Mouse (Mus musculus) embryo, embryonic 10 days (tissue): ENCODE data around the gene Zfp706.

Source experiments
- DNase-seq: peaks from one replicate; pipeline ENCODE4 v3.0.0-alpha.2; 2015; ENCODE audit warnings: low spot score

Gene Zfp706

GRCm38 (mm10) chr15:36977823-36978222, 29.8 kb downstream of the Zfp706 start:
- no peak for DNase-seq

DNA sequence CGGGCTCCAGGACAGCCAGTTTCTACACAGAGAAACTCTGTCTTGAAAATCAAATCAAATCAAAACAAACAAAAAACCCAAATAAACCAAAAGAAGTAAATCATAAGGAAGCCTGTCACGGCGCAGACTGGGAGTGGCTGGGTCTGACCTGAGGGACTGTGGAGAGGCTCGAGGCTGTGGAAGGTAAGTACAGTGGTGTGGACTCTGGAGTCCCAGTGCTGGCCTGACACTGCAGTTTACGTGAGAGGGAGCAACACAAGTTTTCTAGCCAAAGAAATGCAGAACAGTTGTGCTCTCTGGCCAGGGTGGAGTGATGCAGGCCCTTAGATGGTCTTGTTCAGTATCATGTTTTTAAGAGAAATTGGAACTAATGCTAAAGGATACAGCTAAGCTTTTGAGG, 31.9 kb downstream of the Zfp706 start:
- no peak for DNase-seq

GRCm38 (mm10) chr15:36975256-36975620, 32.3 kb downstream of the Zfp706 start:
- no peak for DNase-seq

DNA sequence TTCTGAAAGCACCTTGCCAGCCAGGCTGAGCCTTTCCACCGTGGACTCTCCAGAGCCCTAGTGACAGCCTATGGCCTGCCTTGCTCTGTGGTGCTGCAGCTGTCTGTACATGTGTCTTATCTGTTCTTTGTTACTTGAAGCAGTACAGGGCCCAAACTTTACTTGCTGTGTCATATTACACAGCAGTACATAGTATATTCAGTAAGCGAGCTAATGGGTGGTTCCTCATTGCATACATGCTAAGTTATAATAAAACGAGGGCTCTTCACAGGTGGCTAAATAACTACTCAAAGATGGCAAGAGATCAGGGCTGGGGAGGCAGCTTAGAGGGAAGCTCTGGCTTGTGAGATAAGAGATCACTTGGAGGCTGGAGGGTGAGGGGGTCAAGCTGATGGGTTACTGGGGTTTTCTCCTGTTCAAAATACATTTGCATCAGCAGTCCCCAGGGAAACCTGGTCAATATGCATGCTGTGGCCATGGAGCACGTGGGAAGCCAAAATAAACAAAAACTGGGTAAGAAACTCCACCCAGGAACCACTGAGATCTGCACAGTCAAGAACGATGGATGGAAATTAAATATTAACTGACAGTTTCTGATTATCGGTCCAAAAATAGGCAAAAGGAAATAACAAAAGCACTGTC, 32.8 kb downstream of the Zfp706 start:
- no peak for DNase-seq

- DNase-seq, result no peak
Measured at GRCm38 (mm10) chr15:36973714-36974113, 33.9 kb downstream of the Zfp706 start.

DNA sequence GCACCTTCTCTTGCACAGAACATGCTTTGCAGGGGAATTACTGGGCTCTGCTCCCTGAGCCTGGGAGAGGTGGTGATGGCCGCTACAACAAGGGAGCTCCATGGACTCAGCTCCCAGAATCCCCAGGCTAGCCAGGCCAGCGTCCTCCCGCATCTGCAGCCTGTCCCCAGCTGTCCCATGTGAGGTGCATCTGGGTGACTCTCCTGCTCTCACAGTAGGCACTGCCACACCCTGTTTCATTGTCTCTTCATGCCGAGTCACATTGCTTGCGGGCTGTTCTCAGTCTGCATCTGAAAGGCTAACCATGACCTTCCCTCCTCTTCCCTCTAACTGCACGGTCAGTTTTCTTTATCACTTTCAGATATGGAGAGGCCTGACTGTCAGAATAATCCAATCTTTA, 34.3 kb downstream of the Zfp706 start:
- DNase-seq, result no peak

- no peak for DNase-seq
Measured at GRCm38 (mm10) chr15:36969794-36970193, 37.8 kb downstream of the Zfp706 start.

GRCm38 (mm10) chr15:36968295-36968694, 39.3 kb downstream of the Zfp706 start:
- DNase-seq, result no peak

GRCm38 (mm10) chr15:36967381-36968211, 40.0 kb downstream of the Zfp706 start:
- peak; percentile 85 for DNase-seq

GRCm38 (mm10) chr15:36966940-36967339, 40.6 kb downstream of the Zfp706 start:
- no peak for DNase-seq

DNA sequence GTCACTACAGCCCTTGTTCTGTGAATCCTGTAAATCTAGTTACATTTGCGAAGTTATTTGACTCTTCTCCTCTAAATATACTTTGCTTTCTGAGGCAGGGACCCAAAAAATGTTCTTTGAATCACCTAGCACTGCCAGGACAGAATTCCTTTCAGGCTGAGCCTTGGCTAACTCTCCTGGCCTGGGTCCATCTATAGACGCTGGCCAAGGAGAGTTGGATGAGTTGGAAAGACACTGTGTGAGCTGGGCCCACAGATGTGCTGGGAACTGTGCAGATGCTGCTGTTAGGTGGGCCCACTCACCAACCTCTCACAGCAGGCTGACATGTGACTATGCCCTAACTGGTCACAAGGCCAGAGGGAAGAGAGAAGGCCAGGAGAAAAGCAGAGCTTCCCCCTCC, 41.1 kb downstream of the Zfp706 start:
- no peak for DNase-seq

DNA sequence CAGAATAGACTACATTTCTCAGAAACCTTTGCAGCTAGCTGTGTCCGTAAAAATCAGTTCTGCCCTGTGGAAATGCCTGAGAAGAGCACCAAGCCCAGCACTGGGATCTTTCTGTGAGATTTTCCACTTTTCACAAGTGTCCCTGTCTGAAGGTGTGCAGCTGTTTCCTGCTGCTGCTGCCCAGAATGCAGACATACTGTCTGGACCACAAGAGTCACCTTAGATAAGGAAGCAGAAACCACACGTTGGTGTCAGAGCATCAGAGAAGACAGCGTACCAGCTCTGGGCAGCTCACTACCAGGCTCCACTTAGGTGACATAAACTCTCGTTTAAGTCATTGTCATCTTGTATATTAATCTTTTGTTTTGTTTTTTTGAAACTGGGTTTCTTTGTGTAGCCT, 41.8 kb downstream of the Zfp706 start:
- no peak for DNase-seq

- no peak for DNase-seq
Measured at GRCm38 (mm10) chr15:36962931-36963330, 44.6 kb downstream of the Zfp706 start.

GRCm38 (mm10) chr15:36960876-36961237, 46.7 kb downstream of the Zfp706 start:
- no peak for DNase-seq

DNA sequence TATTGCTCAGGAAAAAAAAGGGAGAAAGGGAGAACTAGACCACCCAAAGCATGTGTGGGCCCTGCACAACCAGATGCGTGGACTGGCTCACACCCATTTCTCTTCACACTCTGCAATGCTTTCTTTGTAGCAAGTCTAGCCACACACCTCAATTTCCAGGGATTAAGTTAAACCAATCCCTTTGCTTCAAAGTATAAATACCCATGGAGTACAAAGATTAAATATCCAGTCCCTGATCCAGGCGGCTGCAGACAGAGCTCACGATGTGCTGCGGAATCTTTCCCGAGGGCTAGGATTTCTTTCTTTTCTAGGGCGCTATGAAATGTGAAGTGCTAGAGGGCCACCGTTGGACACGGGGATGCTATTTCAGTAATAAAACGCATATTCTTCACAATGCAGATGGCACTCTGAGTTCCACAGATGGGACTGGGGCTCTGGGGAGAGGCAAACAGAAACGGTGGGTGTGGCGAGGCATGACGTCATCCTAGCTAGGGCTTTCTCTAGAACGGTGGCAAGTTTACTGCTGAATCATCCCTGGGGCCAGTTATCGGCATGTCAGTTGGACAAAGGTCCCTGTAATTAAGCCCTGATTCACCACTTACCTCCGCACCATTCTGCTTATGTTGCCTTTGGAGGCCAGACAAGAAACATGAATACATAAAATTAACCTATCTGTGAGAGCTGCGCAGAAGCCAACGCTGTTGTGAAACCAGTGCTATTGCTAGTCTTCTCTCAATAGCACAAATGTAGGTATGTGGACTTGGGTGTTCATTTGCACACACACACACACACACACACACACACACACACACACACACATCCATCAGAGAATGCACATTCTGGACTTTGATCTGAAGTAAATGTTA, 47.3 kb downstream of the Zfp706 start:
- peak; percentile 37 for DNase-seq

GRCm38 (mm10) chr15:36956221-36956620, 51.4 kb downstream of the Zfp706 start:
- no peak for DNase-seq

- DNase-seq, result no peak
Measured at GRCm38 (mm10) chr15:36950258-36950657, 57.3 kb downstream of the Zfp706 start.

DNA sequence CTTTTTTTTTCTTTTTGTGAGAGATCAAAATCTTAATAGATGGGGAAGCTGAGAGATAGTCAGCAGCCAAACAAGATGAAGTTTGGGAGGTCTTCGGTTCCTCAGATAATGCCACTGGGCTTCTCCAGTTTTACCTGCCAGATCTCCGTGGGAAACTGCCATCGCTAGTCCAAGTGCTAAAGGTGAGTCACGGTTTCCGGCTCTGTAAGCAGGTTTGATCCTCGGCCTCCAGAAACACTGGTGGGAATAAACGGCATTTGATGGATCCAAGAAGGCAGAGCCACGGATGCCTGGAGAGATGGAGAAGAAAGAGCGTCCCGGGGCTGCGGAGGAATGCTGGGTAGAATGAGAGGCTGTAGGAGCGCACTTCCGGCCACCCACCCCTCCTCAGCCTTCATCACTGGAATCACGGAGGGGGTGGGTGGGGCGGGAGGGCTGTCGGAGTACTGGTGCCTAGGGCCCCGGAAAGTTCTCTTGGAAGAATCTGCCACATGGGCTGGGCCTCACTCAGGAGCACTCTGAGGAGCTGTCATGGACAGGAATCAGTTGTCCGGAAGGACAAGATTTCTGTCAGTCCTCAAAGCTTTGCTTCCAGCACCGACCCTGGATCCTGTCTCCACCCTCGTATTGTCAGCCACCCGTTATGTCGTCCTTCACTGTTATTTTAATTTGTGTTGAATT, 58.6 kb downstream of the Zfp706 start:
- no peak for DNase-seq
